Mouse (Mus musculus): ENCODE measurements around the gene Fbxo24. TPM values are rescaled to one million over a fixed set of nuclear protein-coding genes. Genes with fewer than 3 reads are reported as not detected.

Gene Fbxo24
- polyA plus RNA-seq, 1 experiment: 0.25 TPM

GRCm38 (mm10) chr5:137569665-137570064 lies 59.1 kb downstream of the Fbxo24 start, which contains the start of gene Tfr2:
Gene Tfr2, plus strand, starts transcription at chr5:137569840.
- peaks cover 13% of the 10 kb centered on the region; the same call in 1 of the 2 replicates for H3K4me1 ChIP-seq (ENCODE audit: control insufficient read depth, insufficient read depth, insufficient read length)
- DNase-seq (ENCODE audit: low read depth in 1 of 2, low spot score in 2 of 2): peak; percentile 35 to 62
- H3K27me3 ChIP-seq (ENCODE audit: control insufficient read depth, insufficient read depth, low read length): no peaks in the 10 kb centered on the region
- peak within 1 kb of the TSS; percentile 5; the same call in 1 of the 2 replicates for H3K4me3 ChIP-seq (ENCODE audit: extremely low read depth, insufficient read depth, insufficient read length)
- TF ChIP-seq CTCF (IDR thresholded peaks at IDR 0.05; ENCODE audit: extremely low read depth, insufficient read depth, insufficient read length, insufficient replicate concordance): no peak
- TF ChIP-seq POLR2A (IDR thresholded peaks at IDR 0.05; ENCODE audit: low read depth, low read length): no peak
- WGBS: 4% methylated on average over 9 of the region's 9 CpGs
- H3K27ac ChIP-seq (ENCODE audit: insufficient read depth, low read length): no peak within 1 kb of the TSS
- H3K36me3 ChIP-seq (ENCODE audit: control insufficient read depth, insufficient read depth, low read length): no peaks in the 10 kb centered on the region

- no peak for DNase-seq (ENCODE audit: low read depth in 1 of 2, low spot score in 2 of 2)
- peaks cover 13% of the 10 kb centered on the region; the same call in 1 of the 2 replicates for H3K4me1 ChIP-seq (ENCODE audit: control insufficient read depth, insufficient read depth, insufficient read length)
- no peak overlapping the region for H3K27ac ChIP-seq (ENCODE audit: insufficient read depth, low read length)
- TF ChIP-seq POLR2A (IDR thresholded peaks at IDR 0.05; ENCODE audit: low read depth, low read length): no peak
- TF ChIP-seq CTCF (IDR thresholded peaks at IDR 0.05; ENCODE audit: extremely low read depth, insufficient read depth, insufficient read length, insufficient replicate concordance): no peak
- 62% methylated on average over 12 of the region's 12 CpGs for WGBS
- H3K4me3 ChIP-seq (ENCODE audit: extremely low read depth, insufficient read depth, insufficient read length): no peak overlapping the region
- H3K27me3 ChIP-seq (ENCODE audit: control insufficient read depth, insufficient read depth, low read length): no peaks in the 10 kb centered on the region
- H3K36me3 ChIP-seq (ENCODE audit: control insufficient read depth, insufficient read depth, low read length): no peaks in the 10 kb centered on the region
Observed at GRCm38 (mm10) chr5:137569031-137569430, 59.8 kb downstream of the Fbxo24 start.

- Histone ChIP-seq H3K27ac (ENCODE audit: insufficient read depth, low read length) (no peak overlapping the region), H3K27me3 (ENCODE audit: control insufficient read depth, insufficient read depth, low read length) (no peaks in the 10 kb centered on the region)
Observed at GRCm38 (mm10) chr5:137568223-137568798, 60.5 kb downstream of the Fbxo24 start.

GRCm38 (mm10) chr5:137566416-137566815 lies 62.4 kb downstream of the Fbxo24 start:
- no peaks in the 10 kb centered on the region for H3K27me3 ChIP-seq (ENCODE audit: control insufficient read depth, insufficient read depth, low read length)
- H3K27ac ChIP-seq (ENCODE audit: insufficient read depth, low read length): no peak overlapping the region
- TF ChIP-seq CTCF (IDR thresholded peaks at IDR 0.05; ENCODE audit: extremely low read depth, insufficient read depth, insufficient read length, insufficient replicate concordance) (no peak), POLR2A (IDR thresholded peaks at IDR 0.05; ENCODE audit: low read depth, low read length) (no peak)
- DNase-seq (ENCODE audit: low read depth in 1 of 2, low spot score in 2 of 2): no peak
- H3K4me3 ChIP-seq (ENCODE audit: extremely low read depth, insufficient read depth, insufficient read length): no peak overlapping the region
- 95% methylated on average over 5 of the region's 5 CpGs for WGBS
- peaks cover 13% of the 10 kb centered on the region; the same call in 1 of the 2 replicates for H3K4me1 ChIP-seq (ENCODE audit: control insufficient read depth, insufficient read depth, insufficient read length)
- H3K36me3 ChIP-seq (ENCODE audit: control insufficient read depth, insufficient read depth, low read length): no peaks in the 10 kb centered on the region

More at GRCm38 (mm10) chr5:137568223-137568798, 60.5 kb downstream of the Fbxo24 start:
- DNase-seq (ENCODE audit: low read depth in 1 of 2, low spot score in 2 of 2): no peak
- peaks cover 13% of the 10 kb centered on the region; the same call in 1 of the 2 replicates for H3K4me1 ChIP-seq (ENCODE audit: control insufficient read depth, insufficient read depth, insufficient read length)
- 85% methylated on average over 8 of the region's 8 CpGs for WGBS
- TF ChIP-seq CTCF (IDR thresholded peaks at IDR 0.05; ENCODE audit: extremely low read depth, insufficient read depth, insufficient read length, insufficient replicate concordance) (no peak), POLR2A (IDR thresholded peaks at IDR 0.05; ENCODE audit: low read depth, low read length) (no peak)
- H3K4me3 ChIP-seq (ENCODE audit: extremely low read depth, insufficient read depth, insufficient read length): no peak overlapping the region
- no peaks in the 10 kb centered on the region for H3K36me3 ChIP-seq (ENCODE audit: control insufficient read depth, insufficient read depth, low read length)

GRCm38 (mm10) chr5:137565744-137566143 lies 63.1 kb downstream of the Fbxo24 start:
- no peak for TF ChIP-seq POLR2A (IDR thresholded peaks at IDR 0.05; ENCODE audit: low read depth, low read length)
- TF ChIP-seq CTCF (IDR thresholded peaks at IDR 0.05; ENCODE audit: extremely low read depth, insufficient read depth, insufficient read length, insufficient replicate concordance): no peak
- H3K36me3 ChIP-seq (ENCODE audit: control insufficient read depth, insufficient read depth, low read length): no peaks in the 10 kb centered on the region
- no peaks in the 10 kb centered on the region for H3K27me3 ChIP-seq (ENCODE audit: control insufficient read depth, insufficient read depth, low read length)
- H3K4me1 ChIP-seq (ENCODE audit: control insufficient read depth, insufficient read depth, insufficient read length): peaks cover 10% of the 10 kb centered on the region; the same call in 1 of the 2 replicates
- H3K4me3 ChIP-seq (ENCODE audit: extremely low read depth, insufficient read depth, insufficient read length): no peak overlapping the region
- 87% methylated on average over 6 of the region's 6 CpGs for WGBS
- no peak for DNase-seq (ENCODE audit: low read depth in 1 of 2, low spot score in 2 of 2)
- no peak overlapping the region for H3K27ac ChIP-seq (ENCODE audit: insufficient read depth, low read length)

GRCm38 (mm10) chr5:137562965-137563364 lies 65.8 kb downstream of the Fbxo24 start:
- WGBS: 88% methylated on average over 10 of the region's 10 CpGs
- no peaks in the 10 kb centered on the region for H3K4me1 ChIP-seq (ENCODE audit: control insufficient read depth, insufficient read depth, insufficient read length)
- no peaks in the 10 kb centered on the region for H3K36me3 ChIP-seq (ENCODE audit: control insufficient read depth, insufficient read depth, low read length)
- TF ChIP-seq CTCF (IDR thresholded peaks at IDR 0.05; ENCODE audit: extremely low read depth, insufficient read depth, insufficient read length, insufficient replicate concordance) (no peak), POLR2A (IDR thresholded peaks at IDR 0.05; ENCODE audit: low read depth, low read length) (no peak)
- no peak overlapping the region for H3K27ac ChIP-seq (ENCODE audit: insufficient read depth, low read length)
- no peak overlapping the region for H3K4me3 ChIP-seq (ENCODE audit: extremely low read depth, insufficient read depth, insufficient read length)
- DNase-seq (ENCODE audit: low read depth in 1 of 2, low spot score in 2 of 2): no peak
- H3K27me3 ChIP-seq (ENCODE audit: control insufficient read depth, insufficient read depth, low read length): no peaks in the 10 kb centered on the region

Other genes starting within 250 kb of the Fbxo24 start
- gene Zan, start 151.9 kb downstream of the Fbxo24 start, polyA plus RNA-seq (2012; rRNA removed): 0.02 and 0.06 TPM in 2 replicates
- gene Pop7, start 126.5 kb downstream of the Fbxo24 start, polyA plus RNA-seq (2012; rRNA removed): 26.6 and 40.1 TPM in 2 replicates
- gene Gigyf1, start 110.5 kb downstream of the Fbxo24 start, polyA plus RNA-seq (2012; rRNA removed): 40.3 and 49.8 TPM in 2 replicates
- gene Epo, start 95.8 kb downstream of the Fbxo24 start, polyA plus RNA-seq (2012; rRNA removed): not detected in 2 replicates
- gene Gnb2, start 95.5 kb downstream of the Fbxo24 start, polyA plus RNA-seq (2012; rRNA removed): 762 and 932 TPM in 2 replicates
- not detected in 2 replicates for gene Actl6b, start 75.5 kb downstream of the Fbxo24 start, polyA plus RNA-seq (2012; rRNA removed)
- gene Tfr2, start 59.2 kb downstream of the Fbxo24 start, polyA plus RNA-seq (2012; rRNA removed): 12.2 and 12.9 TPM in 2 replicates
- gene Mospd3, start 27.9 kb downstream of the Fbxo24 start, polyA plus RNA-seq (2012; rRNA removed): 90.3 and 131 TPM in 2 replicates
- 69.6 and 88.0 TPM in 2 replicates for gene Pcolce, start 15.2 kb downstream of the Fbxo24 start, polyA plus RNA-seq (2012; rRNA removed)
- 249 and 293 TPM in 2 replicates for gene Lrch4, start 119 bp upstream of the Fbxo24 start, polyA plus RNA-seq (2012; rRNA removed)
- 69.4 and 70.9 TPM in 2 replicates for gene Gm20605, start 173 bp upstream of the Fbxo24 start, polyA plus RNA-seq (2012; rRNA removed)
- gene Sap25, start 12.3 kb upstream of the Fbxo24 start, polyA plus RNA-seq (2012; rRNA removed): 328 and 407 TPM in 2 replicates
- gene Irs3, start 16.7 kb upstream of the Fbxo24 start, polyA plus RNA-seq (2012; rRNA removed): 0.79 and 1.0 TPM in 2 replicates
- 16.5 and 23.3 TPM in 2 replicates for gene Agfg2, start 55.7 kb upstream of the Fbxo24 start, polyA plus RNA-seq (2012; rRNA removed)
- gene Nyap1, start 112.6 kb upstream of the Fbxo24 start, polyA plus RNA-seq (2012; rRNA removed): 1.2 and 1.9 TPM in 2 replicates
- gene Tsc22d4, start 116.7 kb upstream of the Fbxo24 start, polyA plus RNA-seq (2012; rRNA removed): 133 and 180 TPM in 2 replicates
- gene Ppp1r35, start 149.8 kb upstream of the Fbxo24 start, polyA plus RNA-seq (2012; rRNA removed): 43.9 and 55.3 TPM in 2 replicates
- gene Mepce, start 158.7 kb upstream of the Fbxo24 start, polyA plus RNA-seq (2012; rRNA removed): 36.9 and 44.4 TPM in 2 replicates
- 1.6 and 2.4 TPM in 2 replicates for gene Zcwpw1, start 158.8 kb upstream of the Fbxo24 start, polyA plus RNA-seq (2012; rRNA removed)
- gene Pilra, start 207.3 kb upstream of the Fbxo24 start, polyA plus RNA-seq (2012; rRNA removed): 22.5 and 41.5 TPM in 2 replicates
- gene Pilrb1, start 229.1 kb upstream of the Fbxo24 start, polyA plus RNA-seq (2012; rRNA removed): 22.8 and 40.7 TPM in 2 replicates
- 28.8 and 47.8 TPM in 2 replicates for gene Pilrb2, start 242.8 kb upstream of the Fbxo24 start, polyA plus RNA-seq (2012; rRNA removed)

All from spleen, adult 2 months (tissue).